Mouse (Mus musculus): ENCODE measurements around the gene Pth1r.

GRCm38 (mm10) chr9:110757816-110758215 lies 10.9 kb upstream of the Pth1r start:
- TF ChIP-seq POLR2A (IDR thresholded peaks at IDR 0.05; ENCODE audit: extremely low read depth, insufficient read depth, low read length) (no peak), CTCF (IDR thresholded peaks at IDR 0.05; ENCODE audit: extremely low read depth, insufficient read depth, low read length) (no peak)

Data from cortical plate, adult 2 months (tissue).